Mouse (Mus musculus) stomach, embryonic 16.5 days (tissue): ENCODE data around the gene Ndrg4. TPM values are rescaled to one million over a fixed set of nuclear protein-coding genes. Genes with fewer than 3 reads are reported as not detected.

Source experiments
- ATAC-seq: fragments of 200-750 bp; cut with Nextera tagmentation; 2 replicates; pipeline ENCODE4 v1.8.0; 2017; ENCODE audit warnings: moderate number of reproducible peaks, moderate TSS enrichment; ENCODE audit not compliant: insufficient read depth, low FRiP score
- H3K27ac ChIP-seq: fragments of 300-500 bp; sonication (generic); 2 replicates; pipeline ENCODE4 v1.5.1; 2014; ENCODE audit warnings: low read length
- H3K27me3 ChIP-seq: fragments of 300-500 bp; sonication (generic); 2 replicates; pipeline ENCODE4 v1.6.1; 2014; ENCODE audit warnings: low read length, control low read depth, mixed read lengths; ENCODE audit not compliant: control insufficient read depth, insufficient read depth
- H3K36me3 ChIP-seq: fragments of 300-500 bp; sonication (generic); 2 replicates; pipeline ENCODE4 v1.6.1; 2014; ENCODE audit warnings: low read length; ENCODE audit not compliant: control insufficient read depth, insufficient read depth
- H3K4me1 ChIP-seq: fragments of 300-500 bp; sonication (generic); 2 replicates; pipeline ENCODE4 v1.6.1; 2014; ENCODE audit warnings: low read length, control low read depth, mixed read lengths; ENCODE audit not compliant: control insufficient read depth, insufficient read depth
- H3K4me2 ChIP-seq: fragments of 300-500 bp; sonication (generic); 2 replicates; pipeline ENCODE4 v1.6.1; 2014; ENCODE audit warnings: low read depth, low read length, mixed read lengths
- H3K4me3 ChIP-seq: fragments of 300-500 bp; sonication (generic); replicated peaks from 2 replicates; pipeline ENCODE4 v1.5.1; 2014; ENCODE audit warnings: mild to moderate bottlenecking, low read length
- H3K9ac ChIP-seq: fragments of 300-500 bp; sonication (generic); 2 replicates; pipeline ENCODE4 v1.6.1; 2014; ENCODE audit warnings: low read length
- H3K9me3 ChIP-seq: fragments of 300-500 bp; sonication (generic); replicated peaks from 2 replicates; pipeline ENCODE4 v1.6.1; 2016; ENCODE audit warnings: low read length, control low read depth; ENCODE audit not compliant: control insufficient read depth
- WGBS: fragments of 180-500 bp; shearing (Covaris S2); extraction: QIAGEN DNeasy Blood & Tissue Kit; methylation state at CpG from one replicate; pipeline ENCODE4 v1.1.7; 2014; 5-methylcytosine and 5-hydroxymethylcytosine counted together
- polyA plus RNA-seq: library from polyadenylated mRNA; unstranded; fragments of >200 nt; fragmentation: Nextera tagmentation; extraction: Ambion mirVana; gene quantifications from 2 replicates; pipeline ENCODE4 v1.2.1, GENCODE M21; 2015

Gene Ndrg4
- polyA plus RNA-seq, result 22.2 and 24.3 TPM in 2 replicates

GRCm38 (mm10) chr8:95676631-95677030 is at the start of gene Ndrg4:
TSS of gene Ndrg4 (plus strand) at chr8:95676980.
- WGBS, result 38% methylated on average over 9 of the region's 9 CpGs

GRCm38 (mm10) chr8:95632840-95633239 is 43.9 kb upstream of the Ndrg4 start:
- 80% methylated on average over 6 of the region's 6 CpGs for WGBS
- H3K9me3 ChIP-seq, result no peaks in the 10 kb centered on the region

More at GRCm38 (mm10) chr8:95676631-95677030, at the start of gene Ndrg4:
- H3K36me3 ChIP-seq, result no peaks in the 10 kb centered on the region
- ATAC-seq, result no peak
- H3K27me3 ChIP-seq, result peaks cover 48% of the 10 kb centered on the region
- H3K9ac ChIP-seq, result peak within 1 kb of the TSS; percentile 70
- H3K4me1 ChIP-seq, result 0 out of 2 replicates have a peak, but pooled peaks cover 7% of the 10 kb centered on the region
- peak within 1 kb of the TSS; percentile 57 for H3K4me3 ChIP-seq
- no peaks in the 10 kb centered on the region for H3K9me3 ChIP-seq
- peak within 1 kb of the TSS; percentile 99 for H3K4me2 ChIP-seq
- H3K27ac ChIP-seq, result no peak within 1 kb of the TSS

GRCm38 (mm10) chr8:95633262-95634062 is 43.3 kb upstream of the Ndrg4 start, which contains the start of gene Gins3:
TSS of gene Gins3 (plus strand) at chr8:95633453.
- under 1% methylated on average over 52 of the region's 52 CpGs for WGBS
- peaks cover 4% of the 10 kb centered on the region; the same call in 1 of the 2 replicates for H3K27me3 ChIP-seq
- no peaks in the 10 kb centered on the region for H3K36me3 ChIP-seq
- H3K4me2 ChIP-seq, result peak within 1 kb of the TSS; percentile 75
- H3K4me3 ChIP-seq, result peak within 1 kb of the TSS; percentile 85
- H3K4me1 ChIP-seq, result peaks cover 7% of the 10 kb centered on the region; the same call in 1 of the 2 replicates
- H3K27ac ChIP-seq, result no peak within 1 kb of the TSS
- ATAC-seq, result peak; percentile 94
- no peaks in the 10 kb centered on the region for H3K9me3 ChIP-seq
- peak within 1 kb of the TSS; percentile 81 for H3K9ac ChIP-seq

More at GRCm38 (mm10) chr8:95632840-95633239, 43.9 kb upstream of the Ndrg4 start:
- no peak overlapping the region for H3K27ac ChIP-seq
- no peak overlapping the region for H3K9ac ChIP-seq
- peaks cover 7% of the 10 kb centered on the region; the same call in 1 of the 2 replicates for H3K4me1 ChIP-seq
- ATAC-seq, result no peak
- H3K27me3 ChIP-seq, result peaks cover 4% of the 10 kb centered on the region; the same call in 1 of the 2 replicates
- H3K4me3 ChIP-seq, result peak overlapping the region; percentile 85
- H3K4me2 ChIP-seq, result peak overlapping the region; percentile 75
- no peaks in the 10 kb centered on the region for H3K36me3 ChIP-seq

GRCm38 (mm10) chr8:95634063-95634340 is 42.8 kb upstream of the Ndrg4 start:
- peaks cover 7% of the 10 kb centered on the region; the same call in 1 of the 2 replicates for H3K4me1 ChIP-seq
- no peaks in the 10 kb centered on the region for H3K36me3 ChIP-seq
- ATAC-seq, result no peak
- no peaks in the 10 kb centered on the region for H3K9me3 ChIP-seq
- peak overlapping the region; percentile 85 for H3K4me3 ChIP-seq
- H3K4me2 ChIP-seq, result peak overlapping the region; percentile 75
- WGBS, result 2% methylated on average over 6 of the region's 6 CpGs
- H3K27ac ChIP-seq, result no peak overlapping the region
- peaks cover 4% of the 10 kb centered on the region; the same call in 1 of the 2 replicates for H3K27me3 ChIP-seq
- H3K9ac ChIP-seq, result peak overlapping the region; percentile 81

- no peak for ATAC-seq
Observed at GRCm38 (mm10) chr8:95644942-95645341, 31.8 kb upstream of the Ndrg4 start.

GRCm38 (mm10) chr8:95648251-95648650 is 28.5 kb upstream of the Ndrg4 start:
- no peak overlapping the region for H3K27ac ChIP-seq
- no peaks in the 10 kb centered on the region for H3K9me3 ChIP-seq
- WGBS, result 91% methylated on average over 3 of the region's 3 CpGs
- no peaks in the 10 kb centered on the region for H3K27me3 ChIP-seq
- no peak overlapping the region for H3K9ac ChIP-seq
- H3K4me3 ChIP-seq, result no peak overlapping the region
- no peaks in the 10 kb centered on the region for H3K4me1 ChIP-seq
- H3K4me2 ChIP-seq, result no peak overlapping the region
- H3K36me3 ChIP-seq, result no peaks in the 10 kb centered on the region
- no peak for ATAC-seq

More at GRCm38 (mm10) chr8:95644942-95645341, 31.8 kb upstream of the Ndrg4 start:
- no peaks in the 10 kb centered on the region for H3K4me1 ChIP-seq
- no peaks in the 10 kb centered on the region for H3K27me3 ChIP-seq
- no peak overlapping the region for H3K4me2 ChIP-seq
- no peak overlapping the region for H3K9ac ChIP-seq
- 0 out of 2 replicates have a peak, but pooled peaks cover 2% of the 10 kb centered on the region for H3K36me3 ChIP-seq
- WGBS, result 86% methylated on average over 2 of the region's 2 CpGs
- H3K9me3 ChIP-seq, result no peaks in the 10 kb centered on the region
- no peak overlapping the region for H3K27ac ChIP-seq
- H3K4me3 ChIP-seq, result no peak overlapping the region

GRCm38 (mm10) chr8:95653351-95653750 is 23.4 kb upstream of the Ndrg4 start:
- Histone ChIP-seq H3K4me2 (no peak overlapping the region), H3K27ac (no peak overlapping the region), H3K9ac (no peak overlapping the region), H3K4me3 (no peak overlapping the region), H3K27me3 (no peaks in the 10 kb centered on the region), H3K9me3 (no peaks in the 10 kb centered on the region), H3K4me1 (no peaks in the 10 kb centered on the region), H3K36me3 (no peaks in the 10 kb centered on the region)
- WGBS, result 64% methylated on average over 5 of the region's 5 CpGs
- no peak for ATAC-seq

- no peaks in the 10 kb centered on the region for H3K4me1 ChIP-seq
- H3K4me2 ChIP-seq, result no peak overlapping the region
- no peak for ATAC-seq
- 54% methylated on average over 7 of the region's 7 CpGs for WGBS
- H3K9ac ChIP-seq, result no peak overlapping the region
- no peak overlapping the region for H3K27ac ChIP-seq
- no peaks in the 10 kb centered on the region for H3K36me3 ChIP-seq
- H3K9me3 ChIP-seq, result no peaks in the 10 kb centered on the region
- no peaks in the 10 kb centered on the region for H3K27me3 ChIP-seq
- no peak overlapping the region for H3K4me3 ChIP-seq
Observed at GRCm38 (mm10) chr8:95655831-95656230, 20.9 kb upstream of the Ndrg4 start.

GRCm38 (mm10) chr8:95656316-95657002 is 20.3 kb upstream of the Ndrg4 start:
- no peaks in the 10 kb centered on the region for H3K36me3 ChIP-seq
- H3K4me3 ChIP-seq, result no peak overlapping the region
- H3K27ac ChIP-seq, result no peak overlapping the region
- ATAC-seq, result no peak
- H3K9ac ChIP-seq, result no peak overlapping the region
- 44% methylated on average over 5 of the region's 5 CpGs for WGBS
- no peaks in the 10 kb centered on the region for H3K4me1 ChIP-seq
- H3K4me2 ChIP-seq, result no peak overlapping the region
- H3K9me3 ChIP-seq, result no peaks in the 10 kb centered on the region
- no peaks in the 10 kb centered on the region for H3K27me3 ChIP-seq
